Mouse (Mus musculus) hindbrain, embryonic 10.5 days (tissue): ENCODE measurements around the gene Gm6685. TPM values are rescaled to one million over a fixed set of nuclear protein-coding genes. Genes with fewer than 3 reads are reported as not detected.

ENCODE experiments used
- polyA plus RNA-seq: library from polyadenylated mRNA; unstranded; fragments of >200 nt; fragmentation: Nextera tagmentation; extraction: Ambion mirVana; gene quantifications from 2 replicates; pipeline ENCODE4 v1.2.1, GENCODE M21; 2016

The Gm6685 gene
- polyA plus RNA-seq, 1 experiment from 2014 or later = 0.29 TPM

Other genes with a start within 250 kb of the Gm6685 start
- 1.8 and 3.5 TPM in 2 replicates for gene Ccdc85a, start 244.5 kb upstream of the Gm6685 start, polyA plus RNA-seq